Mouse (Mus musculus) stomach, postnatal 0 days (tissue): Measurements from ENCODE around the gene P2ry14. TPM values are rescaled to one million over a fixed set of nuclear protein-coding genes. Genes with fewer than 3 reads are reported as not detected.

ENCODE experiments used
- ATAC-seq: fragments of 200-750 bp; cut with Nextera tagmentation; 2 replicates; pipeline ENCODE4 v1.8.0; 2017; ENCODE audit not compliant: low FRiP score, low TSS enrichment
- DNase-seq: peaks from one replicate; pipeline ENCODE4 v3.0.0-alpha.2; 2016; ENCODE audit warnings: low spot score
- H3K27ac ChIP-seq: fragments of 300-500 bp; sonication (generic); replicated peaks from 2 replicates; pipeline ENCODE4 v1.5.1; 2014; ENCODE audit warnings: mild to moderate bottlenecking, control low read depth
- H3K27me3 ChIP-seq: fragments of 300-500 bp; sonication (generic); 2 replicates; pipeline ENCODE4 v1.6.1; 2014; ENCODE audit warnings: low read length; ENCODE audit not compliant: control insufficient read depth, insufficient read depth
- H3K36me3 ChIP-seq: fragments of 300-500 bp; sonication (generic); 2 replicates; pipeline ENCODE4 v1.6.1; 2014; ENCODE audit warnings: low read length, mixed read lengths; ENCODE audit not compliant: control insufficient read depth, insufficient read depth
- H3K4me1 ChIP-seq: fragments of 300-500 bp; sonication (generic); replicated peaks from 2 replicates; pipeline ENCODE4 v1.6.1; 2014; ENCODE audit warnings: antibody characterized with exemption; ENCODE audit not compliant: control insufficient read depth, insufficient read depth
- H3K4me2 ChIP-seq: fragments of 300-500 bp; sonication (generic); replicated peaks from 2 replicates; pipeline ENCODE4 v1.6.1; 2014; ENCODE audit warnings: low read depth, mild to moderate bottlenecking, control low read depth, moderate library complexity
- H3K4me3 ChIP-seq: fragments of 300-500 bp; sonication (generic); 2 replicates; pipeline ENCODE4 v1.5.1; 2014; ENCODE audit warnings: low read depth, low read length, control low read depth
- H3K9ac ChIP-seq: fragments of 300-500 bp; sonication (generic); 2 replicates; pipeline ENCODE4 v1.6.1; 2014; ENCODE audit warnings: mild to moderate bottlenecking, low read length, control low read depth, mixed read lengths
- H3K9me3 ChIP-seq: fragments of 300-500 bp; sonication (generic); 2 replicates; pipeline ENCODE4 v1.6.1; 2016; ENCODE audit warnings: low read length; ENCODE audit not compliant: control insufficient read depth
- CTCF ChIP-seq: IDR thresholded peaks from 2 replicates; pipeline ENCODE4 v1.5.1; 2016; ENCODE audit warnings: antibody characterized with exemption, low read depth, mild to moderate bottlenecking, moderate library complexity
- EP300 ChIP-seq: optimal IDR thresholded peaks from 2 replicates; pipeline ENCODE3; 2016; ENCODE audit warnings: antibody characterized with exemption
- WGBS: fragments of 180-500 bp; shearing (Covaris S2); extraction: QIAGEN DNeasy Blood & Tissue Kit; methylation state at CpG from one replicate; pipeline ENCODE4 v1.1.7; 2014; 5-methylcytosine and 5-hydroxymethylcytosine counted together
- polyA plus RNA-seq: library from polyadenylated mRNA; unstranded; fragments of >200 nt; fragmentation: Nextera tagmentation; extraction: Ambion mirVana; gene quantifications from 2 replicates; pipeline ENCODE4 v1.2.1, GENCODE M21; 2015

P2ry14 gene
- polyA plus RNA-seq, 1 experiment from 2014 or later = 9.8 TPM

DNA sequence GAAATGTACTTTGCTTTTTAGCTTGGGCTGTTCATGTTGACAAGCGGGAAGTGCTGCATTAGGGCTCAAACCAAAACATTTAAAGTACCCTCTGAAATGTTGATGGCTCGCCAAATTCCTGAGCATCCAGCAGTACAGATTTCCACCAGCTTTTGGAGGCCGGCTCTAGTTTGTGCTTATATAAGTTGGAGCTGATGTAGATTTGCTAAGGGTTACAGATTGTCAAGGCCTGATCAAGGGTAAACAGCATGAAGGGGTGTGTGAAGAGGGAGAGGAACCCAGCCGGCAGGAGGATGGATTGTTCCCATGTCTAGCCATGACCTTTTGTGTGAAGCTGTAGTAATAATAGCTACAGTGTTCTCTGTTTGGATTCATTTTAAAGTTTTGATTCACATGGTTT, 22.3 kb downstream of the P2ry14 start:
- TF ChIP-seq CTCF (no peak), EP300 (no peak)
- DNase-seq = no peak
- Histone ChIP-seq H3K27ac (0 out of 2 replicates have a peak overlapping the region, but pooled peaks have one; percentile 59), H3K9ac (no peak overlapping the region), H3K4me1 (no peaks in the 10 kb centered on the region; the same call in 1 of the 2 replicates), H3K9me3 (no peaks in the 10 kb centered on the region), H3K27me3 (no peaks in the 10 kb centered on the region), H3K4me2 (no peak overlapping the region; the same call in 1 of the 2 replicates), H3K36me3 (no peaks in the 10 kb centered on the region), H3K4me3 (no peak overlapping the region)
- ATAC-seq = peak; percentile 70; the same call in 1 of the 2 replicates
- 34% methylated on average over 4 of the region's 4 CpGs for WGBS

DNA sequence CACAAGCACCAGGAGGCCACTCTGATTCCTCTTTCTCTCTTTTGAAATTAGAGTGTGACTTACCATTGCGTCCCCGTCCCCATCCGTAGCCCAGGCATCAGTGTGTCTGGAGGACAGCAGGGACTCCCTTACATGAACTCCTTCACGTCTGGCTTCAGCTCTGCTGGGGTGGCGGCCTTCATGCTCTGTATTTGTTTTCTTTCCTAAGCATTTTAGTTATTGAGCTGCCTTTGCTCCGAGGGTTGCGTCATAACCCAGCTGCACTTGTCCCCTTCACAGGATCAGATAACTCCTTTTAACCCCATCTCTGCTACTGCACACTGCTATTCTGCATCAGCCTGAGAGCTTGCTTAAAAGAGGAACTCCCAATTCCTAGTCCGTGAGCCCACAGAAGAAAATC, 23.0 kb downstream of the P2ry14 start:
- ATAC-seq = peak; percentile 49; the same call in 1 of the 2 replicates
- WGBS = 35% methylated on average over 8 of the region's 8 CpGs
- Histone ChIP-seq H3K9ac (no peak overlapping the region), H3K4me3 (no peak overlapping the region), H3K27ac (peak overlapping the region; percentile 59; the same call in 1 of the 2 replicates), H3K9me3 (no peaks in the 10 kb centered on the region), H3K4me1 (no peaks in the 10 kb centered on the region), H3K4me2 (peak overlapping the region; percentile 18), H3K27me3 (no peaks in the 10 kb centered on the region), H3K36me3 (no peaks in the 10 kb centered on the region)
- TF ChIP-seq CTCF (no peak), EP300 (no peak)
- no peak for DNase-seq

- H3K36me3 ChIP-seq = no peaks in the 10 kb centered on the region
- H3K27ac ChIP-seq = no peak overlapping the region
- H3K9me3 ChIP-seq = no peaks in the 10 kb centered on the region
- TF ChIP-seq EP300 = no peak
- TF ChIP-seq CTCF = no peak
- no peaks in the 10 kb centered on the region for H3K4me1 ChIP-seq
- H3K4me2 ChIP-seq = no peak overlapping the region
- no peak overlapping the region for H3K4me3 ChIP-seq
- DNase-seq = no peak
- no peak for ATAC-seq
- 68% methylated on average over 3 of the region's 3 CpGs for WGBS
- H3K27me3 ChIP-seq = no peaks in the 10 kb centered on the region
- no peak overlapping the region for H3K9ac ChIP-seq
These were observed 23.9 kb downstream of the P2ry14 start for GRCm38 (mm10) chr3:59129547-59129946.

GRCm38 (mm10) chr3:59128681-59129080, 24.7 kb downstream of the P2ry14 start:
- WGBS = 79% methylated on average over 20 of the region's 20 CpGs
- Histone ChIP-seq H3K4me3 (no peak overlapping the region), H3K27ac (no peak overlapping the region), H3K4me2 (no peak overlapping the region), H3K4me1 (no peaks in the 10 kb centered on the region), H3K27me3 (no peaks in the 10 kb centered on the region), H3K36me3 (no peaks in the 10 kb centered on the region), H3K9ac (no peak overlapping the region), H3K9me3 (no peaks in the 10 kb centered on the region)
- DNase-seq (no peak), ATAC-seq (no peak)
- TF ChIP-seq EP300 (no peak), CTCF (no peak)

DNA sequence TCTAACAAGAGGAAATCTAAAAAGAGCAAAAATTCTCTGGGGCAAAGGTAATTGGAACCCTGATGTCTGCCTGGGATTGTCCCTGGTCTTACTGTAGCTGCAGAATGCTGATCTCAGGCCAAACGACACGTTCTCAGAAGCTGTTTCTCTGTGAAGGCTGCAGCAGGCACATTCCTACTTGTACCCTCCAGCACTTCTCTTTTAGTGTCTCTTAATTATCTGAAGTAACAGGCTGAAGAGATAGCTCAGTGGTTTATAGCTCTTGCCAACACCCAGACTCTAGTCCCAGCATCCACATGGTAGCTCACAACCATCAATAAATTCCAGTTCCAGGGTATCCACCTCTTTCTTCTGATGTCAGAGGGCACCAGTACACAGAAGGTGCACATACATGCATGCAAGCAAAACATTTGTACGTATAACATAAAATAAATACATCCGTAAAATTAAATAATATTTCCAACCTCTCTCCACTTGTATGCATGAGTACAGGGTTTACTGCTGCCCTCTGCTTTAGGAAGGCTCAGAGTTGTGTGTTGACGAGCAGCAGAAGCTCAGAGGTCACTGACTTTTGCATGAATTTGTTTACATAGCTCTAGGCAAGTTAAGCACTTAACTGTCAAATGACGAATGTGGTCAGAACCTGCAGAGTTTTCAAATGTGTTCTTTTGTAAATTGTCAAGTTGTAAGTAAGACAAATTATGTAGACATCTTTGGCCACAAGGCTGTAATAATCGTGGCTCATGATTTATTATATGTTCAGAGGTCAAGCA, 27.4 kb downstream of the P2ry14 start:
- TF ChIP-seq EP300 = no peak
- no peak for TF ChIP-seq CTCF
- no peaks in the 10 kb centered on the region for H3K36me3 ChIP-seq
- no peaks in the 10 kb centered on the region for H3K9me3 ChIP-seq
- 33% methylated on average over 7 of the region's 7 CpGs for WGBS
- no peak overlapping the region for H3K4me2 ChIP-seq
- DNase-seq (no peak), ATAC-seq (no peak)
- H3K9ac ChIP-seq = no peak overlapping the region
- no peaks in the 10 kb centered on the region for H3K27me3 ChIP-seq
- no peak overlapping the region for H3K4me3 ChIP-seq
- peaks cover 3% of the 10 kb centered on the region; the same call in 1 of the 2 replicates for H3K4me1 ChIP-seq
- H3K27ac ChIP-seq = no peak overlapping the region

- 73% methylated on average over 5 of the region's 5 CpGs for WGBS
- no peak overlapping the region for H3K4me3 ChIP-seq
- H3K9me3 ChIP-seq = no peaks in the 10 kb centered on the region
- TF ChIP-seq EP300 (no peak), CTCF (no peak)
- peaks cover 3% of the 10 kb centered on the region; the same call in 1 of the 2 replicates for H3K4me1 ChIP-seq
- DNase-seq (no peak), ATAC-seq (no peak)
- H3K27me3 ChIP-seq = no peaks in the 10 kb centered on the region
- no peak overlapping the region for H3K9ac ChIP-seq
- H3K27ac ChIP-seq = no peak overlapping the region
- H3K36me3 ChIP-seq = no peaks in the 10 kb centered on the region
- H3K4me2 ChIP-seq = no peak overlapping the region
These were observed 28.4 kb downstream of the P2ry14 start for GRCm38 (mm10) chr3:59125022-59125421.
